Mouse (Mus musculus) C2C12 (cell line): ENCODE results near the gene Gm3417.

Source experiments
- CEBPB ChIP-seq: IDR thresholded peaks from one replicate; pipeline ENCODE4 v1.6.1; 2011; ENCODE audit warnings: low read depth, mild to moderate bottlenecking, control low read depth, moderate library complexity
- CTCF ChIP-seq: IDR thresholded peaks from one replicate; pipeline ENCODE4 v1.5.1; 2011; ENCODE audit not compliant: control insufficient read depth, insufficient read depth, insufficient read length
- MYOD1 ChIP-seq: IDR thresholded peaks from one replicate; pipeline ENCODE4 v1.6.1; 2011; ENCODE audit warnings: low read depth; ENCODE audit not compliant: control insufficient read depth, insufficient read length
- MYOG ChIP-seq: IDR thresholded peaks from one replicate; pipeline ENCODE4 v1.6.1; 2011; ENCODE audit not compliant: control insufficient read depth, insufficient read length; ENCODE audit errors: extremely low read depth
- USF1 ChIP-seq: IDR thresholded peaks from one replicate; pipeline ENCODE4 v1.6.1; 2011; ENCODE audit warnings: low read depth, mild to moderate bottlenecking, control low read depth, moderate library complexity

GRCm38 (mm10) chr17:14959979-14960378 is 18.6 kb downstream of the Gm3417 start:
- TF ChIP-seq CTCF, result no peak
- TF ChIP-seq CEBPB, result no peak
- no peak for TF ChIP-seq USF1
- TF ChIP-seq MYOD1, result no peak
- no peak for TF ChIP-seq MYOG
